Mouse (Mus musculus) forebrain, embryonic 15.5 days (tissue): ENCODE data around the gene Rnf181. TPM values are rescaled to one million over a fixed set of nuclear protein-coding genes. Genes with fewer than 3 reads are reported as not detected.

Experiments used
- ATAC-seq: fragments of 200-750 bp; cut with Nextera tagmentation; replicated peaks from 2 replicates; pipeline ENCODE4 v1.8.0; 2017; ENCODE audit warnings: mild to moderate bottlenecking, moderate TSS enrichment, moderate library complexity
- H3K27ac ChIP-seq: fragments of 300-500 bp; sonication (generic); replicated peaks from 2 replicates; pipeline ENCODE4 v1.5.1; 2015; ENCODE audit warnings: mild to moderate bottlenecking, inconsistent platforms
- H3K27me3 ChIP-seq: fragments of 300-500 bp; sonication (generic); 2 replicates; pipeline ENCODE4 v1.6.1; 2015; ENCODE audit warnings: inconsistent platforms
- H3K36me3 ChIP-seq: fragments of 300-500 bp; sonication (generic); 2 replicates; pipeline ENCODE4 v1.6.1; 2015; ENCODE audit warnings: mild to moderate bottlenecking, inconsistent platforms
- H3K4me1 ChIP-seq: fragments of 300-500 bp; sonication (generic); 2 replicates; pipeline ENCODE4 v1.6.1; 2015; ENCODE audit warnings: inconsistent platforms
- H3K4me2 ChIP-seq: fragments of 300-500 bp; sonication (generic); replicated peaks from 2 replicates; pipeline ENCODE4 v1.6.1; 2015; ENCODE audit warnings: mild to moderate bottlenecking, inconsistent platforms
- H3K4me3 ChIP-seq: fragments of 300-500 bp; sonication (generic); 2 replicates; pipeline ENCODE4 v1.5.1; 2015; ENCODE audit warnings: mild to moderate bottlenecking, inconsistent platforms
- H3K9ac ChIP-seq: fragments of 300-500 bp; sonication (generic); replicated peaks from 2 replicates; pipeline ENCODE4 v1.6.1; 2015; ENCODE audit warnings: mild to moderate bottlenecking, inconsistent platforms
- H3K9me3 ChIP-seq: fragments of 300-500 bp; sonication (generic); 2 replicates; pipeline ENCODE4 v1.6.1; 2016; ENCODE audit warnings: inconsistent platforms
- WGBS: fragments of 180-500 bp; shearing (Covaris S2); methylation state at CpG from one replicate; pipeline ENCODE4 v1.1.7; 2015; ENCODE audit warnings: mixed read lengths; 5-methylcytosine and 5-hydroxymethylcytosine counted together
- polyA plus RNA-seq: library from polyadenylated mRNA; unstranded; fragments of >200 nt; fragmentation: Nextera tagmentation; extraction: Ambion mirVana; gene quantifications from 2 replicates; pipeline ENCODE4 v1.2.1, GENCODE M21; 2015

Gene Rnf181
- polyA plus RNA-seq, 1 experiment from 2014 or later: 126 TPM

- ATAC-seq: peak; percentile 58
- WGBS: under 1% methylated on average over 37 of the region's 42 CpGs
Measured at GRCm38 (mm10) chr6:72344396-72345073, 22.2 kb downstream of the Rnf181 start.

GRCm38 (mm10) chr6:72340481-72340880 lies 26.3 kb downstream of the Rnf181 start:
- 78% methylated on average over 2 of the region's 2 CpGs for WGBS
- Histone ChIP-seq H3K27ac (no peak overlapping the region), H3K4me1 (peaks cover 14% of the 10 kb centered on the region), H3K9ac (no peak overlapping the region), H3K4me2 (no peak overlapping the region), H3K9me3 (no peaks in the 10 kb centered on the region), H3K36me3 (peaks cover 44% of the 10 kb centered on the region), H3K27me3 (no peaks in the 10 kb centered on the region), H3K4me3 (no peak overlapping the region)
- ATAC-seq: no peak

More at GRCm38 (mm10) chr6:72344396-72345073, 22.2 kb downstream of the Rnf181 start:
- H3K27ac ChIP-seq: peak overlapping the region; percentile 78
- peaks cover 14% of the 10 kb centered on the region for H3K36me3 ChIP-seq
- no peaks in the 10 kb centered on the region for H3K9me3 ChIP-seq
- H3K27me3 ChIP-seq: no peaks in the 10 kb centered on the region
- H3K4me2 ChIP-seq: peak overlapping the region; percentile 88
- H3K4me3 ChIP-seq: peak overlapping the region; percentile 97
- H3K9ac ChIP-seq: peak overlapping the region; percentile 87
- H3K4me1 ChIP-seq: peaks cover 44% of the 10 kb centered on the region

GRCm38 (mm10) chr6:72333111-72333510 lies 33.6 kb downstream of the Rnf181 start:
- no peaks in the 10 kb centered on the region for H3K9me3 ChIP-seq
- ATAC-seq: no peak
- H3K4me3 ChIP-seq: no peak overlapping the region
- H3K27ac ChIP-seq: no peak overlapping the region
- peaks cover 87% of the 10 kb centered on the region for H3K36me3 ChIP-seq
- H3K9ac ChIP-seq: no peak overlapping the region
- 84% methylated on average over 5 of the region's 5 CpGs for WGBS
- no peak overlapping the region for H3K4me2 ChIP-seq
- H3K4me1 ChIP-seq: no peaks in the 10 kb centered on the region
- no peaks in the 10 kb centered on the region for H3K27me3 ChIP-seq

GRCm38 (mm10) chr6:72330133-72330532 lies 36.6 kb downstream of the Rnf181 start:
- no peak overlapping the region for H3K4me3 ChIP-seq
- no peak overlapping the region for H3K4me2 ChIP-seq
- no peak overlapping the region for H3K27ac ChIP-seq
- no peaks in the 10 kb centered on the region for H3K9me3 ChIP-seq
- H3K4me1 ChIP-seq: no peaks in the 10 kb centered on the region
- ATAC-seq: no peak
- no peaks in the 10 kb centered on the region for H3K27me3 ChIP-seq
- no peak overlapping the region for H3K9ac ChIP-seq
- peaks cover 84% of the 10 kb centered on the region for H3K36me3 ChIP-seq
- WGBS: 93% methylated on average over 4 of the region's 4 CpGs

- no peak for ATAC-seq
- H3K27ac ChIP-seq: no peak overlapping the region
- 89% methylated on average over 5 of the region's 5 CpGs for WGBS
- H3K4me3 ChIP-seq: no peak overlapping the region
- H3K36me3 ChIP-seq: peaks cover 85% of the 10 kb centered on the region
- no peaks in the 10 kb centered on the region for H3K4me1 ChIP-seq
- H3K27me3 ChIP-seq: no peaks in the 10 kb centered on the region
- H3K4me2 ChIP-seq: no peak overlapping the region
- no peaks in the 10 kb centered on the region for H3K9me3 ChIP-seq
- H3K9ac ChIP-seq: no peak overlapping the region
Measured at GRCm38 (mm10) chr6:72329019-72329418, 37.7 kb downstream of the Rnf181 start.

- Histone ChIP-seq H3K27ac (no peak overlapping the region), H3K36me3 (peaks cover 87% of the 10 kb centered on the region)
- 76% methylated on average over 6 of the region's 6 CpGs for WGBS
Measured at GRCm38 (mm10) chr6:72326274-72326673, 40.5 kb downstream of the Rnf181 start.

GRCm38 (mm10) chr6:72323786-72324508 lies 42.8 kb downstream of the Rnf181 start:
- no peak for ATAC-seq
- Histone ChIP-seq H3K27ac (no peak overlapping the region), H3K4me3 (no peak overlapping the region), H3K9ac (no peak overlapping the region), H3K4me2 (no peak overlapping the region), H3K9me3 (no peaks in the 10 kb centered on the region), H3K36me3 (peaks cover 93% of the 10 kb centered on the region), H3K27me3 (no peaks in the 10 kb centered on the region), H3K4me1 (no peaks in the 10 kb centered on the region)
- WGBS: 91% methylated on average over 6 of the region's 6 CpGs

More at GRCm38 (mm10) chr6:72326274-72326673, 40.5 kb downstream of the Rnf181 start:
- no peak overlapping the region for H3K4me3 ChIP-seq
- ATAC-seq: no peak
- H3K4me1 ChIP-seq: no peaks in the 10 kb centered on the region
- H3K9ac ChIP-seq: no peak overlapping the region
- H3K27me3 ChIP-seq: no peaks in the 10 kb centered on the region
- H3K9me3 ChIP-seq: no peaks in the 10 kb centered on the region
- no peak overlapping the region for H3K4me2 ChIP-seq

GRCm38 (mm10) chr6:72322936-72323335 lies 43.8 kb downstream of the Rnf181 start:
- WGBS: 91% methylated on average over 3 of the region's 3 CpGs
- H3K27me3 ChIP-seq: no peaks in the 10 kb centered on the region
- no peak overlapping the region for H3K4me2 ChIP-seq
- no peak overlapping the region for H3K9ac ChIP-seq
- no peaks in the 10 kb centered on the region for H3K4me1 ChIP-seq
- peaks cover 93% of the 10 kb centered on the region for H3K36me3 ChIP-seq
- H3K9me3 ChIP-seq: no peaks in the 10 kb centered on the region
- no peak overlapping the region for H3K27ac ChIP-seq
- ATAC-seq: no peak
- H3K4me3 ChIP-seq: no peak overlapping the region

GRCm38 (mm10) chr6:72319019-72319418 lies 47.7 kb downstream of the Rnf181 start:
- ATAC-seq: no peak
- Histone ChIP-seq H3K9me3 (no peaks in the 10 kb centered on the region), H3K4me3 (no peak overlapping the region), H3K36me3 (peaks cover 65% of the 10 kb centered on the region), H3K4me2 (no peak overlapping the region), H3K27me3 (no peaks in the 10 kb centered on the region), H3K27ac (no peak overlapping the region), H3K4me1 (no peaks in the 10 kb centered on the region), H3K9ac (no peak overlapping the region)
- 80% methylated on average over 11 of the region's 11 CpGs for WGBS

GRCm38 (mm10) chr6:72318440-72318839 lies 48.3 kb downstream of the Rnf181 start:
- H3K27me3 ChIP-seq: no peaks in the 10 kb centered on the region
- no peaks in the 10 kb centered on the region for H3K9me3 ChIP-seq
- no peak overlapping the region for H3K4me2 ChIP-seq
- no peaks in the 10 kb centered on the region for H3K4me1 ChIP-seq
- WGBS: 83% methylated on average over 5 of the region's 5 CpGs
- no peak overlapping the region for H3K9ac ChIP-seq
- H3K36me3 ChIP-seq: peaks cover 61% of the 10 kb centered on the region
- H3K4me3 ChIP-seq: no peak overlapping the region
- ATAC-seq: no peak
- H3K27ac ChIP-seq: no peak overlapping the region

GRCm38 (mm10) chr6:72316044-72316443 lies 50.7 kb downstream of the Rnf181 start:
- ATAC-seq: no peak
- 86% methylated on average over 1 of the region's 1 CpGs for WGBS
- Histone ChIP-seq H3K4me1 (no peaks in the 10 kb centered on the region), H3K9ac (no peak overlapping the region), H3K27me3 (no peaks in the 10 kb centered on the region), H3K4me3 (no peak overlapping the region), H3K4me2 (no peak overlapping the region), H3K9me3 (no peaks in the 10 kb centered on the region), H3K27ac (no peak overlapping the region), H3K36me3 (peaks cover 40% of the 10 kb centered on the region)

- H3K4me3 ChIP-seq: no peak overlapping the region
- H3K36me3 ChIP-seq: peaks cover 34% of the 10 kb centered on the region
- no peaks in the 10 kb centered on the region for H3K4me1 ChIP-seq
- H3K9me3 ChIP-seq: no peaks in the 10 kb centered on the region
- no peak overlapping the region for H3K9ac ChIP-seq
- 86% methylated on average over 2 of the region's 2 CpGs for WGBS
- no peak for ATAC-seq
- no peak overlapping the region for H3K27ac ChIP-seq
- no peak overlapping the region for H3K4me2 ChIP-seq
- H3K27me3 ChIP-seq: no peaks in the 10 kb centered on the region
Measured at GRCm38 (mm10) chr6:72315384-72315783, 51.4 kb downstream of the Rnf181 start.
